Mouse (Mus musculus): Measurements from ENCODE around the gene Sae1. TPM values are rescaled to one million over a fixed set of nuclear protein-coding genes. Genes with fewer than 3 reads are reported as not detected.

The Sae1 gene
- polyA plus RNA-seq, 1 experiment from 2014 or later: 339 TPM

DNA sequence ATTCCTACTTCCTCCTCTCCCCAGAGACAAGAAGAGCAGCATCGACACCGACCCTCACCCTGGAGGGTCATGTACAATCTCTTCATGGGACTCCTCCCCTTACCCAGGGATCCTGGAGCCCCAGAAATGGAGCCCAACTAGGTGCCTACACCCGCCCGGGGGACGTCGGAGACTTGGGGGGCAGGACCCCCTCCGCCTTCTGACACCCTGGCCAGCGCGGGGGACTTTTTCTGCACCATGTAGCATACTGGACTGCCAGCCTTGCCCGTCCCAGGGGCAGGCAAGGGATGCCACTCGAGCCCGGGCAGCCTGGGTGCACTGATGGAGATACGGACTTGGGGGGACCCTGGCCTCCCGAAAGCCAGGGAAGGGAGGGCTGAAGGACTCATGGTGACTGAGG, 70.5 kb downstream of the Sae1 start:
- 81% methylated on average over 14 of the region's 14 CpGs for WGBS
- H3K9me3 ChIP-seq (ENCODE audit: control insufficient read depth, low read length): no peaks in the 10 kb centered on the region
- no peaks in the 10 kb centered on the region for H3K36me3 ChIP-seq (ENCODE audit: control insufficient read depth, insufficient read depth, low read length)
- H3K4me2 ChIP-seq (replicated peaks; ENCODE audit: low read depth, low read length): no peak overlapping the region
- ATAC-seq (ENCODE audit: low FRiP score) (no peak), DNase-seq (ENCODE audit: low spot score) (no peak)
- H3K27me3 ChIP-seq (ENCODE audit: control insufficient read depth, insufficient read depth, low read length): no peaks in the 10 kb centered on the region
- H3K9ac ChIP-seq (ENCODE audit: low read depth, low read length): no peak overlapping the region
- peaks cover 6% of the 10 kb centered on the region; the same call in 1 of the 2 replicates for H3K4me1 ChIP-seq (replicated peaks; ENCODE audit: control insufficient read depth, insufficient read depth, low read length)
- no peak overlapping the region for H3K4me3 ChIP-seq (ENCODE audit: low read depth, low read length)
- no peak overlapping the region for H3K27ac ChIP-seq (ENCODE audit: low read depth, low read length)

- Histone ChIP-seq H3K27ac (ENCODE audit: low read depth, low read length) (no peak overlapping the region), H3K36me3 (ENCODE audit: control insufficient read depth, insufficient read depth, low read length) (no peaks in the 10 kb centered on the region), H3K4me2 (replicated peaks; ENCODE audit: low read depth, low read length) (no peak overlapping the region), H3K9ac (ENCODE audit: low read depth, low read length) (no peak overlapping the region), H3K27me3 (ENCODE audit: control insufficient read depth, insufficient read depth, low read length) (no peaks in the 10 kb centered on the region), H3K4me1 (replicated peaks; ENCODE audit: control insufficient read depth, insufficient read depth, low read length) (peaks cover 7% of the 10 kb centered on the region; the same call in 1 of the 2 replicates), H3K9me3 (ENCODE audit: control insufficient read depth, low read length) (no peaks in the 10 kb centered on the region), H3K4me3 (ENCODE audit: low read depth, low read length) (no peak overlapping the region)
- ATAC-seq (ENCODE audit: low FRiP score) (no peak), DNase-seq (ENCODE audit: low spot score) (no peak)
- WGBS: 72% methylated on average over 4 of the region's 4 CpGs
Observed at GRCm38 (mm10) chr7:16315222-16315759, 72.3 kb downstream of the Sae1 start.

DNA sequence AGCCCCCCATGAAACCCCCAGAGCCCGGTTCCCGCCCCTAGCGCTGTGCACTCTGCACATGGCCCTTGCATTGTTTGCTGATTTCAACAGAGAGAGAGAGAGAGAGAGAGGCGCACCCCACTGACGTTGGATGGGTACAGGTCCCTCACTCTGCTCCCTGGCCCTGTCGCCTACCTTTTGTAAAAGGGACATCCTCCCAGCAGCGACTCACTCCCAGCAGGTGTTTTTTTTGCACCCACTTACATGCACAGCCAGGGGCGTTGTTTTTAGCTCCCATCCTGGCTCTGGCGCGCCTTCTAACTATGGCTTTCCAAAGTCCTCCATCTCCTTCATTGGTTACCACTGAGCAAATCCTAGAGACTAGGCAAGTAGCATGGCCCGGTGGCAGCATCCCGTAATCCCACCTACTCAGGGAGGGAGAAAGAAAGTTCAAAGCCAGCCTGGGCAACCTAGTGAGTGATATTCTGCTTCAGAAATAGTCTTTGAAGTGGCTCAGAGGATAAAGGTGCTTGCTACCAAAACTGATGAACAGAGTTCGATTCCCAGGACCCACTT, 73.3 kb downstream of the Sae1 start:
- 9% methylated on average over 13 of the region's 13 CpGs for WGBS
- ATAC-seq (ENCODE audit: low FRiP score): no peak; the same call in 1 of the 2 replicates

GRCm38 (mm10) chr7:16313481-16314220, 74.0 kb downstream of the Sae1 start:
- Histone ChIP-seq H3K9me3 (ENCODE audit: control insufficient read depth, low read length) (no peaks in the 10 kb centered on the region), H3K4me3 (ENCODE audit: low read depth, low read length) (peak overlapping the region; percentile 73), H3K27me3 (ENCODE audit: control insufficient read depth, insufficient read depth, low read length) (no peaks in the 10 kb centered on the region), H3K36me3 (ENCODE audit: control insufficient read depth, insufficient read depth, low read length) (no peaks in the 10 kb centered on the region), H3K27ac (ENCODE audit: low read depth, low read length) (peak overlapping the region; percentile 94), H3K4me1 (replicated peaks; ENCODE audit: control insufficient read depth, insufficient read depth, low read length) (peaks cover 11% of the 10 kb centered on the region), H3K4me2 (replicated peaks; ENCODE audit: low read depth, low read length) (peak overlapping the region; percentile 98), H3K9ac (ENCODE audit: low read depth, low read length) (peak overlapping the region; percentile 79)
- peak; percentile 72 for ATAC-seq (ENCODE audit: low FRiP score)
- under 1% methylated on average over 50 of the region's 66 CpGs for WGBS
- DNase-seq (ENCODE audit: low spot score): peak; percentile 82

More for the DNA sequence above, 73.3 kb downstream of the Sae1 start:
- peak overlapping the region; percentile 94 for H3K27ac ChIP-seq (ENCODE audit: low read depth, low read length)
- no peaks in the 10 kb centered on the region for H3K27me3 ChIP-seq (ENCODE audit: control insufficient read depth, insufficient read depth, low read length)
- DNase-seq (ENCODE audit: low spot score): no peak
- peak overlapping the region; percentile 73 for H3K4me3 ChIP-seq (ENCODE audit: low read depth, low read length)
- H3K9ac ChIP-seq (ENCODE audit: low read depth, low read length): peak overlapping the region; percentile 79
- no peaks in the 10 kb centered on the region for H3K36me3 ChIP-seq (ENCODE audit: control insufficient read depth, insufficient read depth, low read length)
- no peaks in the 10 kb centered on the region for H3K9me3 ChIP-seq (ENCODE audit: control insufficient read depth, low read length)
- peak overlapping the region; percentile 98 for H3K4me2 ChIP-seq (replicated peaks; ENCODE audit: low read depth, low read length)
- H3K4me1 ChIP-seq (replicated peaks; ENCODE audit: control insufficient read depth, insufficient read depth, low read length): peaks cover 8% of the 10 kb centered on the region

DNA sequence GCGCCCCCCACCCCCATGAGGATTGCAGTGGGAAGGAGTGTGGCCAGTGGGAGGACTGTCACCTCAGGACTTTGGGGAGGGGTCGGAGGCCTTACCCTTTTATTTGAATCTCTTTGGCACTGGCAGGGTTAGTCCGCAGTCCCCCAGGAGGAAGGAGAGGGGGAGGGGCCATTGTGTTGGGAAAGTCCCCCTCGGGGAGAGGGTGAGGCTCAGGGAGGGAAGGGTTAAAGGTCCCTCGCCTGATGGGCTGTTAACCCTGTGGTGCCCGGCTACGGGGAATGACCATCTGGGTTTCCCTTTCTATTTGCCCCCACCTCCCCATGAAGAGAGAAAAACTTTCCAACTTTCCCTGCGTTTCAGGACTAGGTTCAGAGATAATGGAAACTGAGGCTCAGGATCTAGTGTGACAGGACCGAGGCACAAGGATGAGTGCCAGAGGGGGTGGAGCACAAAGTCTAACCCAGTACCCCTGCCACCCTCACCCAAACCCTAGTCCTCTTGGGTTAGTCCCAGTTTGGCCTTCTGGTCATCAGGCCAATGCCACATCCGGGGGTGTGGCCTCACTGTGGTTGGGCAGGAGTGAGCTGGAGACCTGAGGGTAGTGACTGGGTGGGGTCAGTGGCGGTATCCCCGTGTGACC, 74.8 kb downstream of the Sae1 start:
- ATAC-seq (ENCODE audit: low FRiP score) (peak; percentile 19), DNase-seq (ENCODE audit: low spot score) (peak; percentile 86)
- peak overlapping the region; percentile 94 for H3K27ac ChIP-seq (ENCODE audit: low read depth, low read length)
- H3K36me3 ChIP-seq (ENCODE audit: control insufficient read depth, insufficient read depth, low read length): no peaks in the 10 kb centered on the region
- peak overlapping the region; percentile 98 for H3K4me2 ChIP-seq (replicated peaks; ENCODE audit: low read depth, low read length)
- peaks cover 11% of the 10 kb centered on the region for H3K4me1 ChIP-seq (replicated peaks; ENCODE audit: control insufficient read depth, insufficient read depth, low read length)
- H3K27me3 ChIP-seq (ENCODE audit: control insufficient read depth, insufficient read depth, low read length): no peaks in the 10 kb centered on the region
- WGBS: 1% methylated on average over 12 of the region's 12 CpGs
- peak overlapping the region; percentile 73 for H3K4me3 ChIP-seq (ENCODE audit: low read depth, low read length)
- H3K9ac ChIP-seq (ENCODE audit: low read depth, low read length): peak overlapping the region; percentile 92
- no peaks in the 10 kb centered on the region for H3K9me3 ChIP-seq (ENCODE audit: control insufficient read depth, low read length)

- Histone ChIP-seq H3K4me1 (replicated peaks; ENCODE audit: control insufficient read depth, insufficient read depth, low read length) (peaks cover 11% of the 10 kb centered on the region), H3K36me3 (ENCODE audit: control insufficient read depth, insufficient read depth, low read length) (no peaks in the 10 kb centered on the region), H3K9me3 (ENCODE audit: control insufficient read depth, low read length) (no peaks in the 10 kb centered on the region), H3K27ac (ENCODE audit: low read depth, low read length) (peak overlapping the region; percentile 94), H3K9ac (ENCODE audit: low read depth, low read length) (peak overlapping the region; percentile 92), H3K4me2 (replicated peaks; ENCODE audit: low read depth, low read length) (peak overlapping the region; percentile 98), H3K4me3 (ENCODE audit: low read depth, low read length) (peak overlapping the region; percentile 73), H3K27me3 (ENCODE audit: control insufficient read depth, insufficient read depth, low read length) (no peaks in the 10 kb centered on the region)
- WGBS: under 1% methylated on average over 49 of the region's 49 CpGs
- peak; percentile 12 for ATAC-seq (ENCODE audit: low FRiP score)
- peak; percentile 45 for DNase-seq (ENCODE audit: low spot score)
Observed at GRCm38 (mm10) chr7:16312011-16312671, 75.5 kb downstream of the Sae1 start.

- Histone ChIP-seq H3K9ac (ENCODE audit: low read depth, low read length) (peak overlapping the region; percentile 92), H3K36me3 (ENCODE audit: control insufficient read depth, insufficient read depth, low read length) (no peaks in the 10 kb centered on the region), H3K4me2 (replicated peaks; ENCODE audit: low read depth, low read length) (peak overlapping the region; percentile 98), H3K9me3 (ENCODE audit: control insufficient read depth, low read length) (no peaks in the 10 kb centered on the region), H3K4me1 (replicated peaks; ENCODE audit: control insufficient read depth, insufficient read depth, low read length) (peaks cover 11% of the 10 kb centered on the region), H3K27ac (ENCODE audit: low read depth, low read length) (peak overlapping the region; percentile 94), H3K4me3 (ENCODE audit: low read depth, low read length) (peak overlapping the region; percentile 73), H3K27me3 (ENCODE audit: control insufficient read depth, insufficient read depth, low read length) (no peaks in the 10 kb centered on the region)
- DNase-seq (ENCODE audit: low spot score): no peak
- 2% methylated on average over 14 of the region's 14 CpGs for WGBS
- no peak for ATAC-seq (ENCODE audit: low FRiP score)
Observed at GRCm38 (mm10) chr7:16311453-16312004, 76.1 kb downstream of the Sae1 start.

All from hindbrain, embryonic 11.5 days (tissue).